ENCODE assay signal across 8 mouse cellular contexts in the genomic region with DNA sequence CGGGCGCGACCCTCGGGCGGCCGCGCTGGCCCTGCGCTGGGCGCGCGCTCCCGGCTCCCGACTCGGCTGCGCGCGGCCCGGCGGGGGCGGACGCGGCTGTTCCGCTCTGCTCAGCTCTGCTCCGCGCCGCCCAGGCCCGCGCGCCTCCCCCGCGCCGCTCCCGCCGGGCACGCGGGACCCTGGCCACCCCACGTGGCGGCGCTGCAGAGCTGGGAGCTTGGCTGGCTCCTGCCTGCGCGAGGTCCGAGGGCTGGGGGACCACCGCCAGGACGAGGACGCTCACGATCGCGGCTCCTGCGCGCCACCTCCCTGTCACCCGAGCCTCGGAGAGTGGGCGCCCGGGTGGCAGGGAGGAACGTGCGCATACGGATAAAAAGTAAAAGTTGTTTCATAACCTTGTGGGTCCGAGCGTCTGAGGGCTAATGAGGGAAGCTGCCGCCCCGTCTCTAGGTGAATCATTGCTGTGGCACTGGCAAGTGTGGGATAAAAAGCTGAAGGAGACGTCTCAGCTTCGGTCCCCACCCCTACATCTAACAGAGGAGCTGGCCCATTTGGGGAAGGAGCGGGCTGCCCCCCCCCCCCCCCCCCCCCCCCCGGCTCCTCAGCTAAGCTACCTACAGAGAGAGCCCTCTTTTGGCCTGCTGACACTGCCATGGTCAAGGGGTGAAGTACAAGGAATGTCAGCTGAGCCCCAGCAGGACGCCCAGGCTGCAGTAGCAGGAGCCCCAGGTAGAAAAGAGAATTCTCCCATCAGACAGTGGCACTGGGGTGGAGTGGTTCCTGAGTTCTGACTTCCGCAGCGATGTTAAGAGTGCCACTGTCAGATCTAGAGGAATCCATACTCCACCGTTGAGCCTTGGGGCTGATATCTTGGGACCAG. TPM values are rescaled to one million over a fixed set of nuclear protein-coding genes. Genes with fewer than 3 reads are reported as not detected.
DNase-seq lines count a peak whose midpoint lies in the region; ATAC-seq and TF ChIP-seq lines count a peak whose summit lies in the region.

A gene (minus strand): TSS at position 325 of the 880 bp plus-strand sequence.

- H3K36me3 ChIP-seq in testis, adult 2 months (ENCODE audit: control insufficient read depth, insufficient read depth, low read length), result no peaks in the 10 kb centered on the region
- no peaks in the 10 kb centered on the region for H3K36me3 ChIP-seq in embryonic facial prominence, embryonic 12.5 days
- H3K36me3 ChIP-seq in heart, postnatal 0 days (replicated peaks; ENCODE audit: control insufficient read depth, insufficient read depth, low read length), result no peaks in the 10 kb centered on the region
- H3K36me3 ChIP-seq in liver, embryonic 16.5 days (ENCODE audit: control insufficient read depth, insufficient read depth), result no peaks in the 10 kb centered on the region
- H3K36me3 ChIP-seq in neural tube, embryonic 13.5 days, result no peaks in the 10 kb centered on the region

- no peak for DNase-seq in testis, postnatal 14 days (ENCODE audit: low spot score)
- DNase-seq in heart, postnatal 0 days (ENCODE audit: low spot score), result no peak
- no peak for DNase-seq in large intestine, adult 2 months (ENCODE audit: low read depth, low spot score)
- DNase-seq in thymus, postnatal 25 days, result peak; percentile 67

- no peak within 1 kb of the TSS for H3K27ac ChIP-seq in testis, adult 2 months (ENCODE audit: control insufficient read depth, insufficient read depth, low read depth, low read length)
- no peak within 1 kb of the TSS for H3K27ac ChIP-seq in embryonic facial prominence, embryonic 12.5 days
- H3K27ac ChIP-seq in heart, postnatal 0 days (ENCODE audit: low read depth), result no peak within 1 kb of the TSS
- no peak within 1 kb of the TSS for H3K27ac ChIP-seq in liver, embryonic 16.5 days (ENCODE audit: low read length)
- H3K27ac ChIP-seq in neural tube, embryonic 13.5 days (replicated peaks), result no peak within 1 kb of the TSS

- WGBS in embryonic facial prominence, embryonic 12.5 days, result under 1% methylated on average over 55 of the region's 69 CpGs
- WGBS in heart, postnatal 0 days, result under 1% methylated on average over 55 of the region's 69 CpGs
- whole genome bisulfite sequencing in large intestine, adult 2 months, result 2% methylated on average over 67 of the region's 69 CpGs
- 2% methylated on average over 50 of the region's 69 CpGs for WGBS in liver, embryonic 16.5 days (ENCODE audit: insufficient replicate concordance)
- under 1% methylated on average over 67 of the region's 69 CpGs for WGBS in neural tube, embryonic 13.5 days

- peak within 1 kb of the TSS; percentile 68 for H3K9ac ChIP-seq in embryonic facial prominence, embryonic 12.5 days
- H3K9ac ChIP-seq in heart, postnatal 0 days (replicated peaks; ENCODE audit: low read depth, low read length), result peak within 1 kb of the TSS; percentile 40
- no peak within 1 kb of the TSS for H3K9ac ChIP-seq in liver, embryonic 16.5 days (ENCODE audit: low read depth, low read length)
- H3K9ac ChIP-seq in neural tube, embryonic 13.5 days, result peak within 1 kb of the TSS; percentile 73

- TF ChIP-seq POLR2A in testis, adult 2 months (IDR thresholded peaks at IDR 0.05; ENCODE audit: control insufficient read depth, low read depth, low read length), result no peak

- ATAC-seq in embryonic facial prominence, embryonic 12.5 days (ENCODE audit: insufficient number of reproducible peaks, insufficient read depth, low FRiP score, low TSS enrichment), result peak; percentile 83
- ATAC-seq in heart, postnatal 0 days (ENCODE audit: insufficient read depth, low read depth), result peak; percentile 85
- no peak for ATAC-seq in liver, embryonic 16.5 days (ENCODE audit: low read depth)
- peak; percentile 94 for ATAC-seq in neural tube, embryonic 13.5 days (ENCODE audit: low read depth)

- TF ChIP-seq EP300 in heart, postnatal 0 days (IDR thresholded peaks at IDR 0.05; ENCODE audit: low read depth), result no peak

- peak within 1 kb of the TSS; percentile 99 for H3K4me2 ChIP-seq in embryonic facial prominence, embryonic 12.5 days (replicated peaks)
- H3K4me2 ChIP-seq in heart, postnatal 0 days (ENCODE audit: low read depth, low read length), result peak within 1 kb of the TSS; percentile 76
- peak within 1 kb of the TSS; percentile 70 for H3K4me2 ChIP-seq in liver, embryonic 16.5 days (ENCODE audit: low read depth, low read length)
- peak within 1 kb of the TSS; percentile 94 for H3K4me2 ChIP-seq in neural tube, embryonic 13.5 days

- no peak for TF ChIP-seq CTCF in testis, adult 2 months (IDR thresholded peaks at IDR 0.05; ENCODE audit: control insufficient read depth, insufficient read depth, insufficient replicate concordance, low read depth, low read length)
- TF ChIP-seq CTCF in heart, postnatal 0 days (IDR thresholded peaks at IDR 0.05; ENCODE audit: low read depth), result peak; percentile 27

- H3K4me3 ChIP-seq in testis, adult 2 months (ENCODE audit: control insufficient read depth, low read depth, low read length), result peak within 1 kb of the TSS; percentile 64
- peak within 1 kb of the TSS; percentile 59 for H3K4me3 ChIP-seq in embryonic facial prominence, embryonic 12.5 days
- H3K4me3 ChIP-seq in heart, postnatal 0 days (ENCODE audit: low read depth, low read length), result peak within 1 kb of the TSS; percentile 48
- H3K4me3 ChIP-seq in liver, embryonic 16.5 days (ENCODE audit: low read depth, low read length), result peak within 1 kb of the TSS; percentile 55
- peak within 1 kb of the TSS; percentile 62 for H3K4me3 ChIP-seq in neural tube, embryonic 13.5 days

- H3K4me1 ChIP-seq in testis, adult 2 months (ENCODE audit: control insufficient read depth, insufficient read depth, low read length), result peaks cover 6% of the 10 kb centered on the region
- peaks cover 11% of the 10 kb centered on the region; the same call in 1 of the 2 replicates for H3K4me1 ChIP-seq in embryonic facial prominence, embryonic 12.5 days
- H3K4me1 ChIP-seq in heart, postnatal 0 days (ENCODE audit: control insufficient read depth, insufficient read depth), result no peaks in the 10 kb centered on the region
- no peaks in the 10 kb centered on the region; the same call in 1 of the 2 replicates for H3K4me1 ChIP-seq in liver, embryonic 16.5 days (ENCODE audit: control insufficient read depth, low read depth, low read length)
- H3K4me1 ChIP-seq in neural tube, embryonic 13.5 days (replicated peaks), result peaks cover 6% of the 10 kb centered on the region

- H3K9me3 ChIP-seq in embryonic facial prominence, embryonic 12.5 days, result no peaks in the 10 kb centered on the region
- H3K9me3 ChIP-seq in heart, postnatal 0 days (replicated peaks; ENCODE audit: control insufficient read depth, low read length), result no peaks in the 10 kb centered on the region
- no peaks in the 10 kb centered on the region for H3K9me3 ChIP-seq in liver, embryonic 16.5 days (replicated peaks; ENCODE audit: control insufficient read depth, low read length)
- no peaks in the 10 kb centered on the region for H3K9me3 ChIP-seq in neural tube, embryonic 13.5 days

- H3K27me3 ChIP-seq in testis, adult 2 months (ENCODE audit: control insufficient read depth, insufficient read depth, low read length), result no peaks in the 10 kb centered on the region
- H3K27me3 ChIP-seq in embryonic facial prominence, embryonic 12.5 days, result peaks cover 33% of the 10 kb centered on the region
- peaks cover 13% of the 10 kb centered on the region; the same call in 1 of the 2 replicates for H3K27me3 ChIP-seq in heart, postnatal 0 days (ENCODE audit: control insufficient read depth, insufficient read depth, low read length)
- peaks cover 33% of the 10 kb centered on the region for H3K27me3 ChIP-seq in liver, embryonic 16.5 days (ENCODE audit: control insufficient read depth, insufficient read depth, low read depth, low read length)
- H3K27me3 ChIP-seq in neural tube, embryonic 13.5 days, result peaks cover 42% of the 10 kb centered on the region

RNA-seq across cellular contexts. Expression of the gene that starts here (rescaled TPM):
- polyA plus RNA-seq in testis, adult 2 months (2012; rRNA removed), result 2.2 and 3.3 TPM in 2 replicates
- 2.0 and 2.3 TPM in 2 replicates for polyA plus RNA-seq in embryonic facial prominence, embryonic 12.5 days (2016; fragmentation: Nextera tagmentation; extraction: Ambion mirVana)
- 0.46 and 2.3 TPM in 2 replicates for total RNA-seq in heart, postnatal 0 days (2014; rRNA removed; ENCODE audit: low replicate concordance)
- 0.95 and 1.0 TPM in 2 replicates for polyA plus RNA-seq in heart, postnatal 0 days (2015; fragmentation: Nextera tagmentation; extraction: Ambion mirVana)
- polyA plus RNA-seq in large intestine, adult 2 months (2012; rRNA removed), result 16.9 and 22.9 TPM in 2 replicates
- polyA plus RNA-seq in liver, embryonic 16.5 days (2015; fragmentation: Nextera tagmentation; extraction: Ambion mirVana), result 0.23 and 0.42 TPM in 2 replicates
- 1.2 and 1.5 TPM in 2 replicates for polyA plus RNA-seq in neural tube, embryonic 13.5 days (2015; fragmentation: Nextera tagmentation; extraction: Ambion mirVana)
